Mouse (Mus musculus) midbrain, embryonic 12.5 days (tissue): ENCODE data around the gene Mrgprd. TPM values are rescaled to one million over a fixed set of nuclear protein-coding genes. Genes with fewer than 3 reads are reported as not detected.

Experiments
- ATAC-seq: fragments of 200-750 bp; cut with Nextera tagmentation; 2 replicates; pipeline ENCODE4 v1.8.0; 2017; ENCODE audit warnings: low read depth, moderate TSS enrichment, moderate library complexity; ENCODE audit not compliant: low FRiP score
- H3K27ac ChIP-seq: fragments of 300-500 bp; sonication (generic); replicated peaks from 2 replicates; pipeline ENCODE4 v1.5.1; 2016; ENCODE audit warnings: mild to moderate bottlenecking
- H3K27me3 ChIP-seq: fragments of 300-500 bp; sonication (generic); 2 replicates; pipeline ENCODE4 v1.6.1; 2016; ENCODE audit warnings: mild to moderate bottlenecking
- H3K36me3 ChIP-seq: fragments of 300-500 bp; sonication (generic); 2 replicates; pipeline ENCODE4 v1.6.1; 2016
- H3K4me1 ChIP-seq: fragments of 300-500 bp; sonication (generic); 2 replicates; pipeline ENCODE4 v1.6.1; 2016
- H3K4me2 ChIP-seq: fragments of 300-500 bp; sonication (generic); replicated peaks from 2 replicates; pipeline ENCODE4 v1.6.1; 2016; ENCODE audit warnings: mild to moderate bottlenecking, moderate library complexity
- H3K4me3 ChIP-seq: fragments of 300-500 bp; sonication (generic); 2 replicates; pipeline ENCODE4 v1.5.1; 2016; ENCODE audit warnings: mild to moderate bottlenecking
- H3K9ac ChIP-seq: fragments of 300-500 bp; sonication (generic); replicated peaks from 2 replicates; pipeline ENCODE4 v1.6.1; 2016; ENCODE audit warnings: mild to moderate bottlenecking, moderate library complexity
- H3K9me3 ChIP-seq: fragments of 300-500 bp; sonication (generic); 2 replicates; pipeline ENCODE4 v1.6.1; 2016; ENCODE audit warnings: mild to moderate bottlenecking
- WGBS: fragments of 180-500 bp; shearing (Covaris S2); methylation state at CpG from one replicate; pipeline ENCODE4 v1.1.7; 2016; 5-methylcytosine and 5-hydroxymethylcytosine counted together
- polyA plus RNA-seq: library from polyadenylated mRNA; unstranded; fragments of >200 nt; fragmentation: Nextera tagmentation; extraction: Ambion mirVana; gene quantifications from 2 replicates; pipeline ENCODE4 v1.2.1, GENCODE M21; 2016

Gene Mrgprd
- polyA plus RNA-seq, 1 experiment from 2014 or later = not detected

DNA sequence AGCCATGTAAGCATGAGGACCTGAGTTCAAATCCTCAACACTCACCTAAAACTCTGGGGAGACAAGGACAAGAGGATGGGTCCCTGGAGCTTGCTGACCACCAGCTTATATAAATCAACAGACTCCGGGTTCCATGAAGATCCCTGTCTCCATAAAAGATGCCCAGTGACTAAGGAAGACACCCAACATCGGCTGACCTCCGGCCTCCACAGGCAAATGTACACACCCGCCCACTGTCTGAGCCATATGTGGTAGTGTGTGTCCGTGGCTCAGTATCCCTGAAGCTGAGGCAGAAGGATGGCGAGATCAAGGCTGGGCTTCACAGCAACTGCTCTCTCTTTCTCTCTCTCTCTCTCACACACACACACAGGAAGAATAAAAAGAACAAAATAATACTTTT is 19.3 kb downstream of the Mrgprd start:
- Histone ChIP-seq H3K9ac (no peak overlapping the region), H3K27ac (no peak overlapping the region), H3K4me3 (no peak overlapping the region), H3K27me3 (no peaks in the 10 kb centered on the region; the same call in 1 of the 2 replicates), H3K4me2 (no peak overlapping the region), H3K4me1 (no peaks in the 10 kb centered on the region), H3K9me3 (no peaks in the 10 kb centered on the region), H3K36me3 (no peaks in the 10 kb centered on the region)
- WGBS = 90% methylated on average over 6 of the region's 6 CpGs
- ATAC-seq = no peak

DNA sequence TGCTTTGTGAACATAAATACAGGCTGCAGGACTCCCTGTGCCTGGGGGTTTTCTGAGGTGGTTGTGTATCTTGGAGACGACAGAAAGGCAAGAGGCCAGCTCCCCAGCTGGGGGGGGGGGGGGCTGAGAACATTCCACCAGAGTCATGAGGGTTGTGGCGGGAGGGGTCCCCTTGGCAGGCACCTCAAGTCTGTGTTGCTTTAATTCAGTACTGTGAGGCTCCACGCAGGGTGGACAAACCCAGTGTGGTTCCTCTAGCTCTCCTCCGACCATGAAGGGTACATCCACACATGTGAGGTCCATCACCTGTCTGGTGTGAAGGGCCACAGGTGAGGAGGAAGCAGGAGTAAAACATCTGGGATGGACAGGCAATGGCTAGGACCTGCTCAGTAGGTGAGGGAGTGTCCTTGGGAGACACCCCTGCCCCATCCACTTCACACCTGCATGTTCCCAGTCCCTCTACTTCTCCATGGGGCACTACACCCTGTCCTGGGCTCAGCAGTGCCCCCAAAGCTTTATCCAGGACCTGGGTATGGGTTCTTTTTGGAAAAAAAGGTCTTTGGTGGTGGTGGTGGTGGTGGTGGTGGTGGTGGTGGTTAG is 19.9 kb downstream of the Mrgprd start:
- WGBS = 58% methylated on average over 4 of the region's 4 CpGs
- H3K4me2 ChIP-seq = no peak overlapping the region
- no peak for ATAC-seq
- no peak overlapping the region for H3K27ac ChIP-seq
- no peaks in the 10 kb centered on the region; the same call in 1 of the 2 replicates for H3K27me3 ChIP-seq
- no peak overlapping the region for H3K9ac ChIP-seq
- H3K4me3 ChIP-seq = no peak overlapping the region
- no peaks in the 10 kb centered on the region for H3K9me3 ChIP-seq
- no peaks in the 10 kb centered on the region for H3K4me1 ChIP-seq
- no peaks in the 10 kb centered on the region for H3K36me3 ChIP-seq

DNA sequence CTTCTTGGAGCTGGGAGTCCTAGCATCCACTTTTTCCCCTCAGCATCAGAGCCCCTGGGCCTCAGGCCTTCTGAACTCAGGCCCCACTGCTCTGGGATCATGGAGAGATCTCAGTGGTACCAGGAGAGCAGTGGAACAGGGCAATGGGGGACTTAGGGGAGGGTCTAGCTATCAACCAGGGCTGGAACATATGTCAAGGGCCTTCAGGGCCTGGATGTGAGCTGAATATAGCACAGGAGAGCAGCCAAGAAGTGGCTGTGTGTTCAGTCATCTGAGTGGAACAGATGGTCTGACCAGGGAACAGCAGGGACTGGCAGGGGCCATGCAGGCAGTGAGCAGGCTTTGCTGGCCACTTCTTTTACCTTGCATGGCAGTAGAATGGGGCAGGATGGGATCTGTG is 20.6 kb downstream of the Mrgprd start:
- Histone ChIP-seq H3K4me3 (no peak overlapping the region), H3K27ac (no peak overlapping the region), H3K36me3 (no peaks in the 10 kb centered on the region), H3K4me2 (no peak overlapping the region), H3K4me1 (no peaks in the 10 kb centered on the region), H3K9ac (no peak overlapping the region), H3K27me3 (no peaks in the 10 kb centered on the region; the same call in 1 of the 2 replicates), H3K9me3 (no peaks in the 10 kb centered on the region)
- no peak for ATAC-seq

GRCm38 (mm10) chr7:145335616-145336332 is 21.1 kb downstream of the Mrgprd start:
- Histone ChIP-seq H3K9me3 (no peaks in the 10 kb centered on the region), H3K27me3 (no peaks in the 10 kb centered on the region; the same call in 1 of the 2 replicates), H3K36me3 (no peaks in the 10 kb centered on the region), H3K27ac (no peak overlapping the region), H3K4me1 (no peaks in the 10 kb centered on the region), H3K4me2 (no peak overlapping the region), H3K4me3 (no peak overlapping the region), H3K9ac (no peak overlapping the region)
- 82% methylated on average over 3 of the region's 3 CpGs for WGBS
- ATAC-seq = no peak

- no peak overlapping the region for H3K4me3 ChIP-seq
- ATAC-seq = no peak
- H3K4me2 ChIP-seq = no peak overlapping the region
- H3K4me1 ChIP-seq = no peaks in the 10 kb centered on the region
- H3K36me3 ChIP-seq = no peaks in the 10 kb centered on the region
- 77% methylated on average over 2 of the region's 2 CpGs for WGBS
- no peak overlapping the region for H3K9ac ChIP-seq
- no peak overlapping the region for H3K27ac ChIP-seq
- H3K9me3 ChIP-seq = no peaks in the 10 kb centered on the region
- no peaks in the 10 kb centered on the region; the same call in 1 of the 2 replicates for H3K27me3 ChIP-seq
Measured at GRCm38 (mm10) chr7:145337889-145338288, 23.3 kb downstream of the Mrgprd start.

GRCm38 (mm10) chr7:145340248-145340904 is 25.7 kb downstream of the Mrgprd start:
- no peak for ATAC-seq
- no peaks in the 10 kb centered on the region for H3K4me1 ChIP-seq
- no peak overlapping the region for H3K27ac ChIP-seq
- H3K27me3 ChIP-seq = no peaks in the 10 kb centered on the region
- no peaks in the 10 kb centered on the region for H3K36me3 ChIP-seq
- no peak overlapping the region for H3K4me3 ChIP-seq
- H3K9ac ChIP-seq = no peak overlapping the region
- no peaks in the 10 kb centered on the region for H3K9me3 ChIP-seq
- 86% methylated on average over 5 of the region's 5 CpGs for WGBS
- no peak overlapping the region for H3K4me2 ChIP-seq

Other genes with a start within 250 kb of the Mrgprd start
- 0.20 TPM in 1 of 2 replicates, not detected in the other for gene 1810010D01Rik, start 106.7 kb upstream of the Mrgprd start, polyA plus RNA-seq
- gene Tpcn2, start 30.8 kb upstream of the Mrgprd start, polyA plus RNA-seq = 5.2 and 5.9 TPM in 2 replicates
- 1.2 and 1.8 TPM in 2 replicates for gene Mrgprf, start 14.0 kb upstream of the Mrgprd start, polyA plus RNA-seq